Mouse (Mus musculus) adrenal gland, adult (tissue): ENCODE measurements around the gene Sun1.

Source experiments
- DNase-seq, 2 experiments: peaks; one replicate each; pipeline ENCODE4 v3.0.0; 2022 to 2023; ENCODE audit warnings: low spot score in 1 of 2; ENCODE audit not compliant: inconsistent age in 2 of 2

Gene Sun1

DNA sequence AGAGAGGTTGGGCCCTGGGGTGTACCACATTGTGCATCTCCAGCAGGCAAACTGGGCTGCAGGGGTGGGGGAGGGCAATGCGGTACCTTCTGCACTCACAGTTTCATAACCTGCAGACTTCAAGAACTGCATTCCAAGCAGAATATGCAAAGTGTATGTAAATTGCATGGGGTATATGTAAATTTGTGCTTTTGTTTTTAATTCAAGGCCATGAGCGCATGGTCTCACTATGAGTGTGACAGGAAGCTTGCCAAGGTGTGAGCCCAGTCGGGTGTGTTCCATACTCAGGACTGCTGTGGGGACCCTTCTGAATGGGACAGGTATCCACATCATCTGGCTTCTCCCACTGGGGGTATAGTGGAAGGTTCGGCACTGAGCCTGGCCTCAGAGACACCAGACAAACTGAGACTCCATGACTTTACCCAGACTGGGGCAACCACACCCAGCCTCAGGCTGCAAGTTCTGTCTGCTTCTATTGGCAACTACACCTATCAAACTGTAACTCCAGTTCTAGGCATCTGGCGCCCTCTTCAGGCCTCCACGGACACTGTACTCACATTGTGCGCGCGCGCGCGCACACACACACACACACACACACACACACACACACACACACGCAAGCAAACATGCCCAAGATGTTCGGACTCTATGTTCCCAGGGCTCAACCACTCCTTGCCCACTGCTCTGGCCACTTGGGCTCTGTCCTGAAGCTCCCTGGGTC, 83.2 kb downstream of the Sun1 start:
- DNase-seq = no peak

DNA sequence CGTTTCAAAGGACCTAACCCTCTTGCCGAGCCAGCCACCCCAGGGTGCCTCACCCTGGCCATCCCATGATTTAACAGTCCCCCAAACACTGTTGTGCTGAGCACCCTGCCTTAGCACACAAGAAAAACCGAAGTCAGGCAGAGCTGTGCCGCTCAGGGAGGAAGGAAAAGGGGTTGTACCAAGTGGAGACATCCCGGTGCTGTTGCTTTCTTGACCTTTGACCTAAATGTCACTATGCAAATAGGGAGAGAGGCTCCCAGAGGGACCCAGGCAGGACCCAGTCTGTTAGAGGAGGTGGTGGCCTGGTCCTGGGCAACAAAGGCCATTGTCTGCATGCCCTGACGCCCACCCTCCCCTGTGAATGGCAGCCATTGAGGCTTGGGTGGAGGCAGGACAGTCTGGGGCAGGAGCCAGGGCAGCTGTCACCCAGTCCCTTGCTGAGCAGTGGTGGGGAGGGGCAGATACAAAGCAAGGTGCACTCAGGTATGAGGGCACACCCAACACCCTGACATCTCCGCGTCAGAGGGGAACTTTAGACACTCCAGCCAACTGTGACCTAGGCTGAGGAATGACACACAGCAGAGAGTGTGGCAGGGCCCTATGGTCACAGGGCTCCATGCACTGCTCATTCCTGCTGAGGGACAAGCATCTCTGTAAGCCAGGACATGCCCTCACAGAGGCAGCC, 85.1 kb downstream of the Sun1 start:
- peak in 1 of 2 experiments; percentile 30 for DNase-seq

DNA sequence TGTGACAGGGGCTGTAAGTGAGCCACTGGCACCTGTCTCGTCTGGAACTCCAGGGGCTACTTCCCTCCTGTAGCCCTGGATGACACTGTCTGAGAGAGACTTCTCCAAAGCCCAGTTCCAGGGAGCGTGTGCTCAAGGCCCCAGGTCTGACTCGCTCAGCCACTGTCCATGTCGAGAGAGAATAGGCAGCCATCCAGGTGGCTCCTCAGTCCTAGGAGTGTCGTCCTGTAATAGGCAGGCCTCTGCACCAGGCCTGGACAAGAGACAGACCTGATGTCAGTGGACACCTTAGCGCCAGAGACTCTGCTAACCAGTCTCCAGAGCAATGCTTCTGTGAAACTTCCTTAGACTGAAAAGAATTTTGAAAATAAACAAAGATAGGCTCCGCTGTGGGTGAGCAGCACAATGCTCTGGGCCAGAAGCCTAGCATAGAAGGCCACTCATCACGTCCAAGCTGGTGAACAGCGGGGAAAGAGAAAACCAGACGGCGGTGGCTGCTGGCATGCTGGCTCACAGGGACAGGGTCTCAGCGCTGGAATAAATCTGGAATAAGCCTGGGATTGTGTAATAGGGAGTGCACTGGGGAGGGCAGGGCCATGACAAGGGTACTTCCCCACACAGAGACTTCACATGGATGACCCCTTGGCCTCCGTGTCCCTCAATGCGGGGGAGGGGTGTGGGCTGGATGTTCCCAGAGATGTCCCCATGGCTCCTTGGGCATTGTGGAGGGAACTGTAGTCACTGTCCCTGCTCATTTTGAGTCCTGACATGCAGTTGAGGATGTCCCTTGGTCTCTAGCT, 85.9 kb downstream of the Sun1 start:
- no peak for DNase-seq

DNA sequence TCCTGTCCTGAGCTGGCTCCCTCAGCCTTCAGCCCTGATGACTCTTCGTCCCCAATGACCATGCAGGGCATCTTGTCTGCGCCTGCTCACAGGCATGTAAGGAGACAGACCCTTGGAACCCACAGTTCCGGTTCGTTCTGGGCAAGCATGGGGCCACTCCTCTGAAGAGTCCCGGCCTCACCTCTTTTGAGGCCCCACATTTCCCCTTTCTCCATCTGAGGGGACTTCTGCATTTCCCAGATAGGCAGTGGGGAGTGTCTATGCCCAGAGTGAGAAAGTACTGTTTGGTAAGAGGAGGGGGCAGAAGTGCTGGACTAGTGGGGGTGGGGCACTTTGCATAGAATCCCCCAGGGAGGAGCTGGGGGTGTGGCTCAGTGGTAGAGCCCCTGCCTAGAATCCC, 86.7 kb downstream of the Sun1 start:
- peak in 1 of 2 experiments; percentile 30 for DNase-seq

DNA sequence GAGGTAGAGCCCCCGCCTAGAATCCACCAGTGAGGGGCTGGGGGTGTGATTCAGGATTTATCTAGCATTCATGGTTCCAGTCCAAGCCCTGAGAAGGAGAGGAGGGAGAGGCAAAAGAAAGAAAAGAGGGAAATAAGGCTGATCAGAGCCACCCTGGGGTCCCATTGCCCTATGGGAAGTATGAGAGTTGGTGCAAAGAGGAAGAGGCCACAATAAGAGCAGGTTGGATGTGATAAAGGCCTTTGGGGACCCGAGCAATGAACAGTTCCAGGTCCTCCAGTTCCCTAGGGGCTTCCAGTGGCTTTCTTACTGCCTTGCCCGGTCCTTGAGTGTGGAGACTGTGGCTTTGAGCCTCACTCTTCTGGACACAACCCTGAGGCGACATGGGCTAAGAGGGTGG, 87.3 kb downstream of the Sun1 start:
- DNase-seq = no peak

DNA sequence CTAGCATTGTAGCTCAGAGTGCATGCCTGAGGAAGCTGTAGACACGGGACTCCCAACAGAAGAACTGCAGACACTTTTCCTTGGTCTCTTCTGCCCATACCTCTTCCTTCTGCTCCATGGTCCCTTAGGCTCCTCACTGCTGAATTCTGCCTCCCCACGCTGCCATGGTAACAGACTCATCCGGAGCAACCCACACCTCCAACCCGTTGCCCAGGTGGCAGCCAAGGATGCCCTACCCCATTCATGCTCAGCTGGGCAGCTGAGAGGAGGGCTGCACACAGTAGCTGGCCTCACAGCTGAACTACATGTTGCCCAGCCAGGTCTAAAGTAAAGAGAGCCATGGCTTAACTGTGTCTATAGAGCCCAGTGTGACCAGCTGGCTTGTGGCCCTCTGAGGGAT, 88.2 kb downstream of the Sun1 start:
- DNase-seq = no peak

DNA sequence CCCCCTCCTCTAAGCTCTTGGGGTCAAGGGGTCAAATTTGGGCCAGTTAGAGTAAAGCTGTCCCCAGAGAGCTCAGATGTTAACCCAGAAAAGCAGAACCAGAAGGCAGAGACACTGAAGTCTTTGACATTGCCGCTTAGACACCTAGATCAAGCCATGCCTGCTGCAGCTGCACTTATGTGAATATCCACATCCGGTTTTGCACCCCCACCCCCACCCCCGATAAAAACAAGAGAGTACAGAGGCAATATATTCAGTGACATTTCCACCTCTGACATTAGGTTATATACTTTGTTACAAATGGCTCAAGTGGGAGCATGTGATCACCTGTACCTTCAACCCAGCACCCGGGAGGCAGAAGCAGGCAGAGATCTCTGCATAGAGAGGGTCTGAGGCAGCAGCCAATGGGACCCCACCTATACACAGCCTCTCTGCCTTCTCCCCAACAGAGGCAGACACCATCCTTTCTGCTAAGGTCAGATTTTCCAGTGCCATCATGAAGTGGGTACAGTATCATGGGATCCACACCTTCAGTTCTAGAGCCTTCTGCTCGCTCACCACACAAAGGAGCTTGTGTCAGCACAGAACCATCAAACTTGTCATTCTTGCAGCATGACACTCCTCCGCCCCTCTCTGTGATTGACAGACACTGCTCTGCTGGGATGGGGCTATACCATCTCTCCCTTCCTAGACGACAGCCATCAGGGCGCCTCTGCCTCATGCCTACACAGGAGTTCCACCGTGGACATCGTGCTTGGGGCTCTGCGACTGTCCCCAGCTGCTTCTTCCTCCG, 90.2 kb downstream of the Sun1 start:
- no peak for DNase-seq

DNA sequence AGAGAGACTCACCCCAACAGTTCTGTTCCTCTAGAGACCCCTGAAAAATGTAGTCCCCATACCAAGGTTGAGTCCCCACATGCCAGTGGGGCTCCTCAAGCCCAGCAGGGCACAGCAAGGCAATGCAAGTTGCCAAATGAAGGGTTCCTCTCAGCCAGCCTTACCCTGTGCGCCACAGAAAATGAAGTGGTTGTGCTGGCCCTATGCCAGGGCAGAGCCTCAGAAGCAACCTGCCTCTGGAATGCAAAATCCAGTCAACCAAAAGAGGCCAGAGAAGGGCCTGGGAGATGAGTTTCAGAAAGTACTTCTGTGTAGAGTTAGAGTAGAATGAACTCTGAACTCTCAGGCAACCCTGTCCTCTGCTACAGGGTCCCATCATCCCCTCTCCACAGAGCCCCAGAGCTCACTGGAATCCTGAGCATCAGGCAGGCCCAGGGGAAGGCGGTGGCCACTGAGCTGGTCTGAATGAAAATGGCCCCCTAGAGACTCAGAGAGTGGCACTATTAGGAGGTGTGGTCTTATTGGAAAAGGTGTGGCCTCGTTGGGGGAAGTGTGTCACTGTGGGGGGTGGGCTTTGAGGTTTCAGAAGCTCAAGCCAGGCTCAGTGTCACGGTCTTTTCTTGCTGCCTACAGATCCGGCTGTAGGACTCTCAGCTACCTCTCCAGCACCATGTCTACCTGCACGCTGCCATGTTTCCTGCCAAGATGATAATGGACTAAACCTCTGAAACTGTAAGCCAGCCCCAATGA, 91.5 kb downstream of the Sun1 start:
- peak in 1 of 2 experiments; percentile 36 for DNase-seq

DNA sequence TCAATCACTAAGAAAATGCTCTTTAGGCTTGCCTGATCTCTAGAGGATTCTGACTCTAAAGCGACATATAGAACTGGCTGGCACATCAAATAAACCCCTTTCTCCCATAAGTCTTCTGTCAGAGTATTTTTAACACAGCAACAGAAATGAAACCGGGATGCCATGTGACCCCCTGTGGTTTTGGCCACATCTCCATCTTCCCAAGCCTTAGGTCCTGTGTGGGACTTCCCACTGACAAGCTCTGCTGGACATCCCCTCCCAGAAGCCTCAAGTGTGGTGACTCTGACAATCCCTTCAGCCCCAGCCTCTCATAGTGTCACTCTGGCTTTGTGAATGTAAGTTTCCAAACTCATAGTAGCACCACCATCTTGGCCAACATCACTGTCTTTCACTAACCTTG, 93.7 kb downstream of the Sun1 start:
- DNase-seq = peak in 1 of 2 experiments; percentile 30

DNA sequence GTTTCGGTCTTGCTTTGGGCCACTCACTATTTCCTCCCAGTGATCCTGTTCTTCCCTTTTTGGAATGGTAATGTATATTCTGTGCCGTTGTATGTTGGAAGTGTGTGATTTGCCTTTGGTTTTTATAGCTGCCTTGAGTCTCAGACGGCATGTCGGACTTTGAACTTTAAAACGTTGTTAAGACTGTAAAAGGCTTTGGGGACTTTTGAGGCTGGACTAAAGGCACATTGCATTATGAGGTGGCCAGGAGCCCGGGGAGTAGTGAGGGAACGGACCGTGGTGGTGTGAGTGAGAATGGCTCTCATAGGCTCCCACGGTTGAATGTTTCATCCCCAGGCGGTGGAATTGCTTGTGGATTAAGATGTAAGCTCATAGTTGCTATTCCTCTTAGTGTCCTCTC, 96.7 kb downstream of the Sun1 start:
- DNase-seq = no peak

DNA sequence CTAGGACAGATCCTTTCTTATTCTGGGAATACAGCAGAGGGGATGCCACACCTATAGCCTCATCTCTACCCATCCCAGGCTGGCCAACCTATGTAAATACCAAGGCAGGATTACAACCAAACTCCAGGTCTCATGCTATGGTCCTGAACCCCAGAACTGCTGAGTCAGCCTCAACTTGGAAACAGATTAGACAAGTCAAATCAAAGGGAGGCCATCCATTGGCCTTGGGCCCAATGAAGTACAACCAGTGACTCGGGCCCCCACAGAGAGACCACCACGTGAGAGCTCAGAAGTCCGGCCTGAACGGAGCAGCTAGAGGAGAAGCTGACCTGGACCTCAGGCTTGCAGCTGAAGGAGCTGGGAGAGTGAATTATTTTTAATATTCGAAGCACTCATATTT, 97.3 kb downstream of the Sun1 start:
- DNase-seq = no peak
